Mouse (Mus musculus): ENCODE results near the gene Saysd1. TPM values are rescaled to one million over a fixed set of nuclear protein-coding genes. Genes with fewer than 3 reads are reported as not detected.

Gene Saysd1
- total and polyA plus RNA-seq, 3 experiments: 5.3 to 6.6 (median 5.9) TPM

Other genes with a start within 250 kb of the Saysd1 start
- 62.9 and 63.4 TPM in 2 replicates for gene Gng2, start 160.9 kb downstream of the Saysd1 start, total RNA-seq (2012; rRNA removed)
- gene Gng2, start 160.9 kb downstream of the Saysd1 start, total RNA-seq (2014; rRNA removed): 61.8 and 67.7 TPM in 2 replicates
- 52.1 and 70.0 TPM in 2 replicates for gene Gng2, start 160.9 kb downstream of the Saysd1 start, polyA plus RNA-seq (2012; ENCODE audit: insufficient read length, low read depth)
- 11.7 and 12.3 TPM in 2 replicates for gene Kcnk5, start 43.3 kb upstream of the Saysd1 start, total RNA-seq (2012; rRNA removed)
- gene Kcnk5, start 43.3 kb upstream of the Saysd1 start, total RNA-seq (2014; rRNA removed): 8.7 and 9.0 TPM in 2 replicates
- gene Kcnk5, start 43.3 kb upstream of the Saysd1 start, polyA plus RNA-seq (2012; ENCODE audit: insufficient read length, low read depth): 12.5 and 14.1 TPM in 2 replicates
- not detected in 2 replicates for gene Kcnk16, start 130.7 kb upstream of the Saysd1 start, total RNA-seq (2012; rRNA removed)
- gene Kcnk16, start 130.7 kb upstream of the Saysd1 start, total RNA-seq (2014; rRNA removed): not detected in 2 replicates
- not detected in 2 replicates for gene Kcnk16, start 130.7 kb upstream of the Saysd1 start, polyA plus RNA-seq (2012; ENCODE audit: insufficient read length, low read depth)
- 11.2 and 14.8 TPM in 2 replicates for gene Nudt13, start 156.2 kb upstream of the Saysd1 start, total RNA-seq (2012; rRNA removed)
- gene Nudt13, start 156.2 kb upstream of the Saysd1 start, total RNA-seq (2014; rRNA removed): 10.9 and 12.9 TPM in 2 replicates
- gene Nudt13, start 156.2 kb upstream of the Saysd1 start, polyA plus RNA-seq (2012; ENCODE audit: insufficient read length, low read depth): 11.1 and 11.4 TPM in 2 replicates
- gene Ecd, start 209.6 kb upstream of the Saysd1 start, total RNA-seq (2012; rRNA removed): 61.4 and 72.5 TPM in 2 replicates
- gene Ecd, start 209.6 kb upstream of the Saysd1 start, total RNA-seq (2014; rRNA removed): 105 TPM in 2 replicates
- gene Ecd, start 209.6 kb upstream of the Saysd1 start, polyA plus RNA-seq (2012; ENCODE audit: insufficient read length, low read depth): 98.3 and 112 TPM in 2 replicates
- 15.8 and 16.7 TPM in 2 replicates for gene Fam149b, start 209.6 kb upstream of the Saysd1 start, total RNA-seq (2012; rRNA removed)
- gene Fam149b, start 209.6 kb upstream of the Saysd1 start, total RNA-seq (2014; rRNA removed): 19.3 and 21.9 TPM in 2 replicates
- 19.8 and 20.0 TPM in 2 replicates for gene Fam149b, start 209.6 kb upstream of the Saysd1 start, polyA plus RNA-seq (2012; ENCODE audit: insufficient read length, low read depth)

Data from CH12.LX (cell line).